8 mouse cellular contexts compared by ENCODE assay signal in genomic region chr13:47223576-47224538, GRCm38 (mm10).
DNase-seq lines count a peak whose midpoint lies in the region; ATAC-seq lines count a peak whose summit lies in the region.

No protein-coding gene starts in this region.

- H3K9me3 ChIP-seq in intestine, embryonic 15.5 days: no peaks in the 10 kb centered on the region

- peaks cover 5% of the 10 kb centered on the region; the same call in 1 of the 2 replicates for H3K4me1 ChIP-seq in intestine, embryonic 15.5 days (replicated peaks)

- WGBS in intestine, embryonic 15.5 days: 77% methylated on average over 18 of the region's 18 CpGs

- ATAC-seq in intestine, embryonic 15.5 days: no peak

- DNase-seq in adrenal gland, postnatal 14 days: peak; percentile 39
- DNase-seq in adrenal gland, adult 18-20 months (ENCODE audit: low spot score in 2 of 2): no peak
- DNase-seq in Muller cell, postnatal 12 days (ENCODE audit: inconsistent ontology term): peak; percentile 69
- peak; percentile 75 for DNase-seq in fat pad, adult 2 months (ENCODE audit: extremely low read depth, low read depth, low spot score)
- peak; percentile 50 for DNase-seq in heart, postnatal 25 days (ENCODE audit: low spot score)
- peak; percentile 80 for DNase-seq in lung, postnatal 36 days
- DNase-seq in urinary bladder, adult 2 months (ENCODE audit: low spot score): no peak

- intact Hi-C loops in heart, postnatal 25 days (cut with DNase I): loop anchor here (2.0 to 10.0 kb wide), 4 partner anchors 21 to 69 kb away; no protein-coding TSS in a partner anchor

- no peak overlapping the region for H3K27ac ChIP-seq in intestine, embryonic 15.5 days

- H3K4me2 ChIP-seq in intestine, embryonic 15.5 days (replicated peaks): no peak overlapping the region

- H3K9ac ChIP-seq in intestine, embryonic 15.5 days: no peak overlapping the region

- H3K27me3 ChIP-seq in intestine, embryonic 15.5 days (replicated peaks): no peaks in the 10 kb centered on the region

- H3K36me3 ChIP-seq in intestine, embryonic 15.5 days: no peaks in the 10 kb centered on the region

- H3K4me3 ChIP-seq in intestine, embryonic 15.5 days (replicated peaks): no peak overlapping the region

Comparison
In these comparisons a context has a peak if more than half of its experiments do, and no peak if none do; other contexts are left out.
1. DNase-seq: peak in adrenal gland, postnatal 14 days (single experiment), Muller cell, postnatal 12 days (single experiment), fat pad, adult 2 months (single experiment), heart, postnatal 25 days (single experiment) and lung, postnatal 36 days (single experiment); none in adrenal gland, adult 18-20 months (0 of 2) and urinary bladder, adult 2 months (single experiment).